Mouse (Mus musculus) limb, embryonic 12.5 days (tissue): ENCODE data around the gene Wdr46. TPM values are rescaled to one million over a fixed set of nuclear protein-coding genes. Genes with fewer than 3 reads are reported as not detected.

Experiments used
- ATAC-seq: fragments of 200-750 bp; cut with Nextera tagmentation; 2 replicates; pipeline ENCODE4 v1.8.0; 2017; ENCODE audit warnings: low read depth, moderate TSS enrichment; ENCODE audit not compliant: insufficient number of reproducible peaks, insufficient read depth, low FRiP score, low TSS enrichment
- H3K27ac ChIP-seq: fragments of 300-500 bp; sonication (generic); 2 replicates; pipeline ENCODE4 v1.5.1; 2016; ENCODE audit warnings: mild to moderate bottlenecking, moderate library complexity
- H3K27me3 ChIP-seq: fragments of 300-500 bp; sonication (generic); 2 replicates; pipeline ENCODE4 v1.6.1; 2016; ENCODE audit warnings: mild to moderate bottlenecking, moderate library complexity
- H3K36me3 ChIP-seq: fragments of 300-500 bp; sonication (generic); 2 replicates; pipeline ENCODE4 v1.6.1; 2016; ENCODE audit warnings: mild to moderate bottlenecking, moderate library complexity
- H3K4me1 ChIP-seq: fragments of 300-500 bp; sonication (generic); replicated peaks from 2 replicates; pipeline ENCODE4 v1.6.1; 2016
- H3K4me2 ChIP-seq: fragments of 300-500 bp; sonication (generic); 2 replicates; pipeline ENCODE4 v1.6.1; 2016; ENCODE audit warnings: mild to moderate bottlenecking, moderate library complexity
- H3K4me3 ChIP-seq: fragments of 300-500 bp; sonication (generic); replicated peaks from 2 replicates; pipeline ENCODE4 v1.5.1; 2016; ENCODE audit warnings: mild to moderate bottlenecking
- H3K9ac ChIP-seq: fragments of 300-500 bp; sonication (generic); replicated peaks from 2 replicates; pipeline ENCODE4 v1.6.1; 2016; ENCODE audit warnings: mild to moderate bottlenecking, moderate library complexity
- H3K9me3 ChIP-seq: fragments of 300-500 bp; sonication (generic); 2 replicates; pipeline ENCODE4 v1.6.1; 2016; ENCODE audit warnings: mild to moderate bottlenecking, moderate library complexity
- WGBS: fragments of 180-500 bp; shearing (Covaris S2); methylation state at CpG from one replicate; pipeline ENCODE4 v1.1.7; 2016; 5-methylcytosine and 5-hydroxymethylcytosine counted together
- polyA plus RNA-seq: library from polyadenylated mRNA; unstranded; fragments of >200 nt; fragmentation: Nextera tagmentation; extraction: Ambion mirVana; gene quantifications from 2 replicates; pipeline ENCODE4 v1.2.1, GENCODE M21; 2016

The Wdr46 gene
- polyA plus RNA-seq, 1 experiment from 2014 or later = 45.8 TPM

- no peak for ATAC-seq
- peaks cover 47% of the 10 kb centered on the region for H3K36me3 ChIP-seq
- H3K4me2 ChIP-seq = no peak overlapping the region
- peak overlapping the region; percentile 6; the same call in 1 of the 2 replicates for H3K4me3 ChIP-seq
- H3K9me3 ChIP-seq = no peaks in the 10 kb centered on the region
- 93% methylated on average over 28 of the region's 28 CpGs for WGBS
- no peak overlapping the region for H3K27ac ChIP-seq
- peaks cover 46% of the 10 kb centered on the region for H3K4me1 ChIP-seq
- no peak overlapping the region for H3K9ac ChIP-seq
- no peaks in the 10 kb centered on the region for H3K27me3 ChIP-seq
Measured at GRCm38 (mm10) chr17:33911813-33912414, 28.5 kb upstream of the Wdr46 start.

GRCm38 (mm10) chr17:33913264-33913663 lies 27.2 kb upstream of the Wdr46 start:
- no peak for ATAC-seq
- peaks cover 61% of the 10 kb centered on the region for H3K36me3 ChIP-seq
- H3K27ac ChIP-seq = no peak overlapping the region
- H3K4me1 ChIP-seq = peaks cover 42% of the 10 kb centered on the region
- H3K4me3 ChIP-seq = no peak overlapping the region
- H3K27me3 ChIP-seq = no peaks in the 10 kb centered on the region
- 90% methylated on average over 10 of the region's 10 CpGs for WGBS
- H3K9me3 ChIP-seq = no peaks in the 10 kb centered on the region
- H3K4me2 ChIP-seq = no peak overlapping the region
- no peak overlapping the region for H3K9ac ChIP-seq

- H3K4me3 ChIP-seq = no peak overlapping the region
- no peak overlapping the region for H3K9ac ChIP-seq
- H3K36me3 ChIP-seq = peaks cover 63% of the 10 kb centered on the region
Measured at GRCm38 (mm10) chr17:33913905-33914304, 26.6 kb upstream of the Wdr46 start.

GRCm38 (mm10) chr17:33914969-33915391 lies 25.5 kb upstream of the Wdr46 start:
- H3K36me3 ChIP-seq = peaks cover 63% of the 10 kb centered on the region
- peaks cover 55% of the 10 kb centered on the region for H3K4me1 ChIP-seq
- WGBS = 78% methylated on average over 13 of the region's 13 CpGs
- H3K4me2 ChIP-seq = peak overlapping the region; percentile 98
- H3K27ac ChIP-seq = no peak overlapping the region
- no peaks in the 10 kb centered on the region for H3K27me3 ChIP-seq
- no peak for ATAC-seq
- H3K4me3 ChIP-seq = peak overlapping the region; percentile 53
- H3K9ac ChIP-seq = no peak overlapping the region; the same call in 1 of the 2 replicates
- H3K9me3 ChIP-seq = no peaks in the 10 kb centered on the region

More at GRCm38 (mm10) chr17:33913905-33914304, 26.6 kb upstream of the Wdr46 start:
- ATAC-seq = no peak
- Histone ChIP-seq H3K4me1 (peaks cover 46% of the 10 kb centered on the region), H3K27me3 (no peaks in the 10 kb centered on the region), H3K4me2 (no peak overlapping the region), H3K27ac (no peak overlapping the region), H3K9me3 (no peaks in the 10 kb centered on the region)
- WGBS = 94% methylated on average over 8 of the region's 8 CpGs

- H3K36me3 ChIP-seq = peaks cover 59% of the 10 kb centered on the region
- peak; percentile 90 for ATAC-seq
Measured at GRCm38 (mm10) chr17:33915671-33916250, 24.7 kb upstream of the Wdr46 start, which contains the start of the genes Tapbp and Zbtb22. TSS of gene Tapbp (plus strand) at chr17:33915899. TSS of gene Zbtb22 (plus strand) at chr17:33915904.

GRCm38 (mm10) chr17:33916294-33916693 lies 24.2 kb upstream of the Wdr46 start:
- Histone ChIP-seq H3K9ac (peak overlapping the region; percentile 61), H3K27ac (peak overlapping the region; percentile 86), H3K4me3 (peak overlapping the region; percentile 53), H3K4me1 (peaks cover 46% of the 10 kb centered on the region), H3K9me3 (no peaks in the 10 kb centered on the region), H3K4me2 (peak overlapping the region; percentile 98), H3K27me3 (no peaks in the 10 kb centered on the region), H3K36me3 (peaks cover 54% of the 10 kb centered on the region)
- peak; percentile 4; the same call in 1 of the 2 replicates for ATAC-seq
- WGBS = 1% methylated on average over 19 of the region's 20 CpGs

More at GRCm38 (mm10) chr17:33915671-33916250, 24.7 kb upstream of the Wdr46 start, which contains the start of the genes Tapbp and Zbtb22:
- H3K4me3 ChIP-seq = peak within 1 kb of the TSS; percentile 53
- H3K4me2 ChIP-seq = peak within 1 kb of the TSS; percentile 98
- H3K27ac ChIP-seq = peak within 1 kb of the TSS; percentile 86
- H3K4me1 ChIP-seq = peaks cover 50% of the 10 kb centered on the region
- under 1% methylated on average over 34 of the region's 34 CpGs for WGBS
- peak within 1 kb of the TSS; percentile 61 for H3K9ac ChIP-seq
- no peaks in the 10 kb centered on the region for H3K9me3 ChIP-seq
- no peaks in the 10 kb centered on the region for H3K27me3 ChIP-seq

GRCm38 (mm10) chr17:33916847-33917655 lies 23.4 kb upstream of the Wdr46 start:
- no peaks in the 10 kb centered on the region for H3K9me3 ChIP-seq

GRCm38 (mm10) chr17:33917656-33918292 lies 22.7 kb upstream of the Wdr46 start:
- Histone ChIP-seq H3K27ac (no peak overlapping the region), H3K9me3 (no peaks in the 10 kb centered on the region), H3K4me1 (peaks cover 42% of the 10 kb centered on the region), H3K27me3 (no peaks in the 10 kb centered on the region), H3K4me2 (peak overlapping the region; percentile 98), H3K9ac (no peak overlapping the region; the same call in 1 of the 2 replicates), H3K36me3 (peaks cover 39% of the 10 kb centered on the region), H3K4me3 (peak overlapping the region; percentile 63; the same call in 1 of the 2 replicates)
- 83% methylated on average over 18 of the region's 18 CpGs for WGBS
- no peak for ATAC-seq

More at GRCm38 (mm10) chr17:33916847-33917655, 23.4 kb upstream of the Wdr46 start:
- H3K27me3 ChIP-seq = no peaks in the 10 kb centered on the region
- H3K9ac ChIP-seq = no peak overlapping the region; the same call in 1 of the 2 replicates
- H3K4me1 ChIP-seq = peaks cover 42% of the 10 kb centered on the region
- H3K36me3 ChIP-seq = peaks cover 46% of the 10 kb centered on the region
- peak overlapping the region; percentile 98 for H3K4me2 ChIP-seq
- H3K4me3 ChIP-seq = peak overlapping the region; percentile 53
- 77% methylated on average over 31 of the region's 31 CpGs for WGBS
- no peak overlapping the region for H3K27ac ChIP-seq
- no peak for ATAC-seq

GRCm38 (mm10) chr17:33918293-33919203 lies 21.9 kb upstream of the Wdr46 start:
- H3K9ac ChIP-seq = no peak overlapping the region
- H3K4me2 ChIP-seq = peak overlapping the region; percentile 98
- peaks cover 32% of the 10 kb centered on the region for H3K36me3 ChIP-seq
- peaks cover 42% of the 10 kb centered on the region for H3K4me1 ChIP-seq
- no peaks in the 10 kb centered on the region for H3K27me3 ChIP-seq
- no peaks in the 10 kb centered on the region for H3K9me3 ChIP-seq
- peak overlapping the region; percentile 76; the same call in 1 of the 2 replicates for H3K27ac ChIP-seq
- H3K4me3 ChIP-seq = peak overlapping the region; percentile 63
- no peak for ATAC-seq
- 62% methylated on average over 37 of the region's 37 CpGs for WGBS
